Mouse (Mus musculus) megakaryocyte, embryonic 14.5 days (primary cell): ENCODE measurements around the gene Lhx1.

Experiments used
- FLI1 ChIP-seq: IDR thresholded peaks from 2 replicates; pipeline ENCODE4 v1.6.1; 2012; ENCODE audit warnings: low read length, inconsistent platforms, mixed read lengths
- GATA1 ChIP-seq: IDR thresholded peaks from 3 replicates; pipeline ENCODE4 v1.6.1; 2012; ENCODE audit warnings: mixed read lengths, low read length, inconsistent platforms, borderline replicate concordance

DNA sequence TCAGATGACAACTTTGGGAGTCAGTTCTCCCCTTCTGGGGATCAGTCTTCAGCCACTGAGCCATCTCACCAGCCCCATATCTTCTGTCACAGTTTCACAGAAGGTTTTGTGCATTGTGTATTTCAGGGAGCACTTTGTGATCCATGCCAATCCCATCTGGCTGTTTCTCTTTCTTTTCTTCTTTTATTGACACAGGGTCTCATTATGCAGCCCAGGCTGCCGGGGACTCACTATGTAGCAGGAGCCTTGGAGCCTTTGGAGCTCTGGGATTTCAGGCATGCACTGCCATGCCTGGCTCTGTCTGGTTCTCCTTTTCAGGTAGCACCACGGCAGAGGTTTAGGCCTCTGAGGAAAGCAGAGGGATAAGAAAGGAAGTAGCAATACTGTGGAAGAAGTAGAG is 23.0 kb upstream of the Lhx1 start:
- TF ChIP-seq FLI1 (no peak), GATA1 (no peak)
